Mouse (Mus musculus) heart, adult 2 months (tissue): Measurements from ENCODE around the gene Spout1. TPM values are rescaled to one million over a fixed set of nuclear protein-coding genes. Genes with fewer than 3 reads are reported as not detected.
"Not testable (repeated sequence)": the region's sequence is repeated elsewhere in the genome, so short reads cannot be mapped to it uniquely, and the experiment has no call there.

Source experiments
- DNase-seq, 2 experiments: peaks; one replicate each; pipeline ENCODE4 v3.0.0; 2021
- H3K27ac ChIP-seq: fragments of 200-600 bp; 2 replicates; pipeline ENCODE4 v1.8.1; 2022
- H3K27me3 ChIP-seq: fragments of 200-500 bp; 2 replicates; pipeline ENCODE4 v1.6.1; 2012; ENCODE audit warnings: mild to moderate bottlenecking, low read length, inconsistent platforms, mixed read lengths; ENCODE audit not compliant: control insufficient read depth, insufficient read depth
- H3K36me3 ChIP-seq: fragments of 200-500 bp; 2 replicates; pipeline ENCODE4 v1.6.1; 2012; ENCODE audit warnings: low read length, inconsistent platforms; ENCODE audit not compliant: control insufficient read depth, insufficient read depth
- H3K4me1 ChIP-seq: fragments of 200-500 bp; 2 replicates; pipeline ENCODE4 v1.6.1; 2011; ENCODE audit warnings: low read length; ENCODE audit not compliant: control insufficient read depth, insufficient read depth
- H3K4me3 ChIP-seq: fragments of 200-600 bp; 2 replicates; pipeline ENCODE4 v1.8.1; 2022
- H3K79me2 ChIP-seq: fragments of 200-500 bp; replicated peaks from 2 replicates; pipeline ENCODE4 v1.6.1; 2012; ENCODE audit warnings: mild to moderate bottlenecking, inconsistent platforms, low read length, moderate library complexity, mixed read lengths; ENCODE audit not compliant: control insufficient read depth, insufficient read depth
- H3K9ac ChIP-seq: fragments of 200-500 bp; 2 replicates; pipeline ENCODE4 v1.6.1; 2012; ENCODE audit warnings: low read depth, mild to moderate bottlenecking, control low read depth, inconsistent platforms, low read length, mixed read lengths
- CTCF ChIP-seq: fragments of 200-600 bp; IDR thresholded peaks from 2 replicates; pipeline ENCODE4 v1.8.1; 2022; ENCODE audit warnings: antibody characterized with exemption, mild to moderate bottlenecking, moderate library complexity
- EP300 ChIP-seq: fragments of 200-500 bp; IDR thresholded peaks from 2 replicates; pipeline ENCODE4 v1.6.1; 2011; ENCODE audit warnings: low read depth, low read length, control low read depth; ENCODE audit not compliant: insufficient read depth
- POLR2A ChIP-seq: fragments of 200-500 bp; IDR thresholded peaks from 2 replicates; pipeline ENCODE4 v1.6.1; 2011; ENCODE audit warnings: mild to moderate bottlenecking, low read depth, low read length, control low read depth; ENCODE audit not compliant: insufficient read depth
- WGBS: fragments of 180-500 bp; shearing (Covaris S2); methylation state at CpG from one replicate; pipeline ENCODE4 v1.1.7; 2018; 5-methylcytosine and 5-hydroxymethylcytosine counted together
- intact Hi-C: fragments of 180-260 bp; cut with DNase I; formaldehyde crosslinking; loops from one replicate; pipeline ENCODE4 v1.15.1; 2025
- polyA plus RNA-seq: library from polyadenylated mRNA; depleted of rRNA; stranded (reverse); fragments of >200 nt; gene quantifications from 2 replicates; pipeline ENCODE4 v1.2.3, GENCODE M21; 2012
- total RNA-seq, 2 experiments: library from RNA; stranded (reverse); gene quantifications; 2 replicates each; pipeline ENCODE4 v1.2.3; 2021

The Spout1 gene
- total and polyA plus RNA-seq, 3 experiments: 5.1 to 10.3 (median 5.4) TPM

- no peak for DNase-seq
- intact Hi-C loops: loop anchor here (5.0 kb wide), 1 partner anchor 122 kb away; no protein-coding TSS in a partner anchor
- WGBS: 50% methylated on average over 9 of the region's 9 CpGs
These were observed 13.8 kb downstream of the Spout1 start for GRCm38 (mm10) chr2:30164340-30164932.

GRCm38 (mm10) chr2:30161809-30162208 lies 16.4 kb downstream of the Spout1 start:
- H3K27ac ChIP-seq: no peak overlapping the region
- H3K27me3 ChIP-seq: no peaks in the 10 kb centered on the region
- no peaks in the 10 kb centered on the region for H3K4me1 ChIP-seq
- H3K9ac ChIP-seq: no peak overlapping the region
- intact Hi-C loops: loop anchor here (1.0 to 5.0 kb wide), 2 partner anchors 34 to 120 kb away; no protein-coding TSS in a partner anchor
- DNase-seq: no peak
- TF ChIP-seq CTCF (peak; percentile 86), POLR2A (no peak)
- H3K79me2 ChIP-seq: no peaks in the 10 kb centered on the region
- no peak overlapping the region for H3K4me3 ChIP-seq
- H3K36me3 ChIP-seq: no peaks in the 10 kb centered on the region

More at GRCm38 (mm10) chr2:30164340-30164932, 13.8 kb downstream of the Spout1 start:
- Histone ChIP-seq H3K4me1 (no peaks in the 10 kb centered on the region), H3K27me3 (no peaks in the 10 kb centered on the region), H3K79me2 (no peaks in the 10 kb centered on the region), H3K4me3 (no peak overlapping the region), H3K9ac (no peak overlapping the region), H3K27ac (no peak overlapping the region), H3K36me3 (no peaks in the 10 kb centered on the region)
- TF ChIP-seq EP300 (no peak), CTCF (no peak), POLR2A (no peak)

GRCm38 (mm10) chr2:30159871-30160270 lies 18.4 kb downstream of the Spout1 start:
- H3K9ac ChIP-seq, H3K79me2 ChIP-seq, DNase-seq, H3K4me1 ChIP-seq, H3K36me3 ChIP-seq, H3K27ac ChIP-seq, H3K4me3 ChIP-seq, H3K27me3 ChIP-seq: not testable (repeated sequence)
- 73% methylated on average over 9 of the region's 10 CpGs for WGBS
- intact Hi-C loops: loop anchor here (5.0 to 10.0 kb wide), 2 partner anchors 55 to 118 kb away; no protein-coding TSS in a partner anchor

- TF ChIP-seq CTCF (no peak), EP300 (no peak), POLR2A (no peak)
- Histone ChIP-seq H3K27ac (no peak overlapping the region), H3K9ac (no peak overlapping the region), H3K36me3 (no peaks in the 10 kb centered on the region), H3K4me1 (no peaks in the 10 kb centered on the region), H3K4me3 (no peak overlapping the region), H3K27me3 (no peaks in the 10 kb centered on the region), H3K79me2 (no peaks in the 10 kb centered on the region)
- DNase-seq: no peak
- WGBS: 76% methylated on average over 8 of the region's 8 CpGs
- intact Hi-C loops: loop anchor here (10.0 kb wide), 1 partner anchor 48 kb away; no protein-coding TSS in a partner anchor
These were observed 25.6 kb downstream of the Spout1 start for GRCm38 (mm10) chr2:30152616-30153015.

GRCm38 (mm10) chr2:30151840-30152239 lies 26.4 kb downstream of the Spout1 start:
- no peak overlapping the region for H3K9ac ChIP-seq
- no peaks in the 10 kb centered on the region for H3K79me2 ChIP-seq
- no peak for TF ChIP-seq POLR2A
- TF ChIP-seq CTCF: no peak
- TF ChIP-seq EP300: no peak
- no peaks in the 10 kb centered on the region for H3K4me1 ChIP-seq
- 74% methylated on average over 11 of the region's 11 CpGs for WGBS
- intact Hi-C loops: loop anchor here (10.0 kb wide), 1 partner anchor 47 kb away; no protein-coding TSS in a partner anchor
- H3K27ac ChIP-seq: no peak overlapping the region
- H3K27me3 ChIP-seq: no peaks in the 10 kb centered on the region
- no peaks in the 10 kb centered on the region for H3K36me3 ChIP-seq
- no peak overlapping the region for H3K4me3 ChIP-seq
- no peak for DNase-seq

- DNase-seq: peak; percentile 62 to 67
These were observed 30.8 kb downstream of the Spout1 start for GRCm38 (mm10) chr2:30147466-30147865.

More at GRCm38 (mm10) chr2:30147466-30147865, 30.8 kb downstream of the Spout1 start:
- no peaks in the 10 kb centered on the region for H3K27me3 ChIP-seq
- H3K27ac ChIP-seq: no peak overlapping the region
- H3K4me1 ChIP-seq: no peaks in the 10 kb centered on the region
- TF ChIP-seq CTCF: no peak
- TF ChIP-seq EP300: no peak
- TF ChIP-seq POLR2A: no peak
- no peak overlapping the region for H3K9ac ChIP-seq
- no peaks in the 10 kb centered on the region for H3K36me3 ChIP-seq
- intact Hi-C loops: no loop called here
- no peaks in the 10 kb centered on the region for H3K79me2 ChIP-seq
- no peak overlapping the region for H3K4me3 ChIP-seq
- WGBS: 75% methylated on average over 4 of the region's 4 CpGs
